Mouse (Mus musculus): ENCODE measurements around the gene Tbc1d22b. TPM values are rescaled to one million over a fixed set of nuclear protein-coding genes. Genes with fewer than 3 reads are reported as not detected.

Tbc1d22b gene
- polyA plus RNA-seq, 1 experiment: 36.5 TPM

DNA sequence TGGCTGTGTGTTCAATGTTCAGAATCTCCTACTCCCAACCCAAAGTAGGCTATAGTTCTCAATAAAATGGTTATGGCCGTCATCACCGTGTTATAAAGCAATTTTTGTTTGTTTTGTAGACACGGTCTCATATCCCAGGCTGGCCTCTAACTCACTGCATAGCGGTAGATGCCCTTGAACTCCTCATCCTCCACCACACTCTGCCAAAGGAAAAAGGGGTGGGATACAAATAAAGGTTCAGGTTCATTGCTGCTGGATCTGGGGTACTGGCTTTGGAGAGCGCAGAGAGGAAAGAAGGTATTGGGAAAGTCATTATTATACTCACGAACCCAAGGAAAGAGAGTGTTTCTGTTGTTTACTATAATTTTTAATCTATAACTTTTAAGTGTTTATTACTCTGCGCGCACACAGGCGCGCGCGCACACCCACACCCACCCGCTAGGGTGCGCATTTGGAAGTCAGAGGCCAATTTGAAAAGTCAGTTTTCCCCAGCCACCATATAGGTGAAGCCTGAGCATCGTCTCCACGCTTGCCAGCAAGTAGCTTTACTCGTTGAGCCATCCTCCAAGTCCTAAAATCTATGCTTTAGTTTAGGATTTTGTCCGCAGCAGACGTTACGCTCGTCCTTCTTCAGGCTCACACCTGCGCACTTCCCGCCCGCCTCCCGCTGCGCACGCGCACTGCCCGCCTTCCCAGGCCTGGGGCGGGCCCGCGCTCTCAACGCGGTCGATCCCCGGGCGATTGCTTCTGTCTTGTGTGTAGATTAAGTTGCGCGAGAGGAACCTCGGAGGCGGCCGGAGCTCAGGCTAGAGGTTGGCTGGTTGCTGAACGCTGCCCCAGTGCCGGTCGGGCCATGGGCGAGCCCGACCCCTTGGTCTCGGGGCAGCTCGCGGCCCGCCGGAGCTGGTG lies 64.8 kb downstream of the Tbc1d22b start, which contains the start of the genes Rnf8 and Gm28043:
Gene Rnf8 (plus strand): TSS at position 676 of the 909 bp plus-strand sequence.
Gene Gm28043 (plus strand): TSS at position 762 of the 909 bp plus-strand sequence.
- Histone ChIP-seq H3K4me3 (ENCODE audit: insufficient read depth, low read length) (peak within 1 kb of the TSS; percentile 61), H3K4me1 (ENCODE audit: control insufficient read depth, insufficient read depth, low read length) (peaks cover 13% of the 10 kb centered on the region), H3K27ac (ENCODE audit: insufficient read depth, low read length) (0 out of 2 replicates have a peak within 1 kb of the TSS, but pooled peaks have one; percentile 46)
- TF ChIP-seq CTCF (IDR thresholded peaks at IDR 0.05; ENCODE audit: extremely low read depth, insufficient read depth, low read length): peak; percentile 43; the same call in 1 of the 2 replicates
- peak; percentile 76 for TF ChIP-seq POLR2A (IDR thresholded peaks at IDR 0.05; ENCODE audit: extremely low read depth, insufficient read depth, low read length)

DNA sequence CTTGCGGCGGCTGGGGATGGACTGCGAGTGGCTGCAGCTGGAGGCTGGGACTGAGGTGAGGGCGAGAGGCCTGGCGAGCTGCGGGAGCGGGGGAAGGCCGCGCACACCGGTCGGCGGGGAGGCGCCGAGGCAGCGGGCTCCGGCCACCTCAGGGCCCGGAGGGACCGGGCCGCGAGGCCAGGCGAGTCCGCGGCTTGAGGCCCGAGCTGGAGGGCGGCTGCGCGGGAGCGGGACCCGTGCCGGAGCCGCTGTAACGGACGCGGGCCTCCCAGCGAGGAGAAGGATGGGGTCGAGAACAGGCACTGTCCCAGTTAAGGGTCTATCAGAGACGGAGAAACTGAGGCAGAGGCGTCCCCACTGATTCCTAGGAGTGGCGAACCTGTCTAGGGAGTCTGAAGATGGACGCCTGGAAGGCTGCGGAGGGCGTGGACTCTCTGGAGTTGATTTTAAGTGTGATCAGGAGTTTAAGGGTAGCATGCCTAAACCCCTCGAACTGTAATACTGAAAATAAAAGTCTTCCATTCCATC lies 65.5 kb downstream of the Tbc1d22b start:
- H3K27ac ChIP-seq (ENCODE audit: insufficient read depth, low read length): 0 out of 2 replicates have a peak overlapping the region, but pooled peaks have one; percentile 46
- H3K4me3 ChIP-seq (ENCODE audit: insufficient read depth, low read length): peak overlapping the region; percentile 61
- no peak for TF ChIP-seq CTCF (IDR thresholded peaks at IDR 0.05; ENCODE audit: extremely low read depth, insufficient read depth, low read length)
- TF ChIP-seq POLR2A (IDR thresholded peaks at IDR 0.05; ENCODE audit: extremely low read depth, insufficient read depth, low read length): no peak
- H3K4me1 ChIP-seq (ENCODE audit: control insufficient read depth, insufficient read depth, low read length): peaks cover 13% of the 10 kb centered on the region

DNA sequence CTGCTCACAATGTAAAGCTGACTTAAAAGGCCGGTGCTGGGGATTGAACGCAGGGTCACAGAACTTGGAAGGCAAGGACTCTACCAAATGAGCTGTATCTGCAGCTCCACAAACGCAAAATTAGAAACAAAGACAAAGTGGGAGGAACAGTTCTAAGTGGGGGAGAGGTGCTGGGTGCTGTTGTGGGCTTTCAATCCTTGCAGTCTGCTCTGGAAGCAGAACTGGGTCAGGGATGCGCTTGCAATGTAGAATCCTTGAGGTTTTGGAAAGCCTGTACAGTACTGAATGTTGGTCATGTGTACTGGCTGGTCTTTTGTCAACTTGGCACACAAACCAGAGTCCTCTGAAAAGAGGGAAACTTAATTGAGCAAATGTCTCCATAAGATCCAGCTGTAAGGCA lies 66.0 kb downstream of the Tbc1d22b start:
- H3K27ac ChIP-seq (ENCODE audit: insufficient read depth, low read length): no peak overlapping the region
- TF ChIP-seq CTCF (IDR thresholded peaks at IDR 0.05; ENCODE audit: extremely low read depth, insufficient read depth, low read length) (no peak), POLR2A (IDR thresholded peaks at IDR 0.05; ENCODE audit: extremely low read depth, insufficient read depth, low read length) (no peak)
- peak overlapping the region; percentile 61 for H3K4me3 ChIP-seq (ENCODE audit: insufficient read depth, low read length)
- peaks cover 13% of the 10 kb centered on the region for H3K4me1 ChIP-seq (ENCODE audit: control insufficient read depth, insufficient read depth, low read length)

DNA sequence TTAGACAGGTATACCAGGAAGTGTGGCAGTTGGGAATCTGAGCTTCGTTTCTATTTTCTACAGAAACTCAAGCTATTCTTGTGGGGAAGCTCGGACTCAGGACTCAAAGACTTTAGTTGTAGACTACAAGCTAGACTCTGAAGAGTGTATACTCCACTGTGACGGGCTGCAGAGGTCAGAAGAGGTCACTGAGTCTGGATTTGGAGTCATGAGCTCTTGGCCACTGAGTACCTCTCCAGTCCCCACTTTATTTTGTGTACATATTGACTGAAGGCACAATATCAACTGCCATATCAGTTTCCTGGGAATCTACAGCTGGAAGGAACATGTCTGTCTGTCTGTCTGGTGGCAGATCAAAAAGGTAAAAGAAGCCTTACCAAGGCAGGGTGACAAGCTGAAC lies 69.6 kb downstream of the Tbc1d22b start:
- Histone ChIP-seq H3K4me1 (ENCODE audit: control insufficient read depth, insufficient read depth, low read length) (peaks cover 17% of the 10 kb centered on the region), H3K4me3 (ENCODE audit: insufficient read depth, low read length) (no peak overlapping the region), H3K27ac (ENCODE audit: insufficient read depth, low read length) (no peak overlapping the region)
- no peak for TF ChIP-seq POLR2A (IDR thresholded peaks at IDR 0.05; ENCODE audit: extremely low read depth, insufficient read depth, low read length)

DNA sequence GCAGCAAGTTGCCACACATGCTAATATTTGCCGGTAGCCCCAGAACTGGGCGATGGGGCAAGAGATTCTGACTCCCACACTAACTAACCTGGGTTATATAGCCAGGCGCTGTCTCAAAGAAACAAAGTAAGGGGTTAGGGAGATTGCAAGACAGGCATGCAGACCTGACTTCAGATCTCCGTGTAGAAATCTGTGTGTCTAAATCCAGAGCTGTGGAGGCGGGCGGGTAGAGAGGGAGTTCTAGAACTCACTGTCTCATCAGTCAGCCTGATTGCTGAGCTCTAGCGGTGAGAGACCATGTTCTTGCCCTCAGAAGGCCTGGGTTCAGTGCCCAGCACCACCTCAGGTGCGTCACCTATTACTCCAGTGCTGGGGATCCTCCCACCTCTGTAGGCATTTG lies 73.9 kb downstream of the Tbc1d22b start:
- TF ChIP-seq POLR2A (IDR thresholded peaks at IDR 0.05; ENCODE audit: extremely low read depth, insufficient read depth, low read length): no peak
- no peak for TF ChIP-seq CTCF (IDR thresholded peaks at IDR 0.05; ENCODE audit: extremely low read depth, insufficient read depth, low read length)
- H3K4me1 ChIP-seq (ENCODE audit: control insufficient read depth, insufficient read depth, low read length): peaks cover 4% of the 10 kb centered on the region; the same call in 1 of the 2 replicates

DNA sequence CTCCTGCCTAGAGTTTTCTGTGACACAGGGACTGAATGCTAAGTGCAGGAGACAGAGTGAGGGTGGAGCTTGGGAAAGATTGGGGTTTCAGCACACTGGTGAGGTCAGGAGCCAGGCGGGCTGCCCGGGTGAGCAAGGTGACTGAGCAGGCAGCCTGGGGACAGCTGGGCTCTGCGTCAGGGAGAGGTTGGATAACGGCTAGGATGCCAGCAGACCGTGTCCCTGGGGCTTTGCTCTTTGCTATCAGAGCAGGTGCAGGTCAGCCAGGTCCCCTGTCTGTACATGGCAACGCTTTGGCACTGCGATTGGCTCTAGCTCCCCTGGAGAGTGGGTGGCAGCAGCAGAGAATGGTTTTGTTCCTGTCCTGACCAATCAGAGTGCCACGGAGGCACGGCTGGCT lies 77.7 kb downstream of the Tbc1d22b start:
- Histone ChIP-seq H3K4me1 (ENCODE audit: control insufficient read depth, insufficient read depth, low read length) (peaks cover 4% of the 10 kb centered on the region; the same call in 1 of the 2 replicates), H3K4me3 (ENCODE audit: insufficient read depth, low read length) (no peak overlapping the region), H3K27ac (ENCODE audit: insufficient read depth, low read length) (no peak overlapping the region)
- TF ChIP-seq POLR2A (IDR thresholded peaks at IDR 0.05; ENCODE audit: extremely low read depth, insufficient read depth, low read length) (no peak), CTCF (IDR thresholded peaks at IDR 0.05; ENCODE audit: extremely low read depth, insufficient read depth, low read length) (no peak)

More for the DNA sequence above, 73.9 kb downstream of the Tbc1d22b start:
- no peak overlapping the region for H3K27ac ChIP-seq (ENCODE audit: insufficient read depth, low read length)
- no peak overlapping the region for H3K4me3 ChIP-seq (ENCODE audit: insufficient read depth, low read length)

DNA sequence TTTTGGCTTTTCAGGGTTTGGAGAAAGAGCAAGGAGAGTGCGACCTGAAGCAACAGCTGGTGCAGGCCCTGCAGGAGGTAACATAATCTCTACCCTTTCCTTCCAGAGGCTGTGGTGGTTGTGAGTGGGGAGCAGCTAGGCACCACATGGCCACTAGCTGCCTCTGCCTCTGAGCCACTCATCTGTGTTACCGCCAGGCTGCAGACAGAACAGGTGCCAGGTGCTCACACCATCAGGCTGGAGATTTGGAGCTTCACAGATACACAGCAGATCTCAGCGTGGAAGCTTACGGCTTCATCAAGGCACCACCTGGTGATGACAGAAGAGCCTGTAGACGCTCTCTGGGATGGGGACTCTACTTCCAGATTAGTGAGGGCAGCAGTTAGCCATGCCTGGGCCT lies 79.4 kb downstream of the Tbc1d22b start:
- TF ChIP-seq CTCF (IDR thresholded peaks at IDR 0.05; ENCODE audit: extremely low read depth, insufficient read depth, low read length) (no peak), POLR2A (IDR thresholded peaks at IDR 0.05; ENCODE audit: extremely low read depth, insufficient read depth, low read length) (no peak)
- Histone ChIP-seq H3K4me3 (ENCODE audit: insufficient read depth, low read length) (no peak overlapping the region), H3K27ac (ENCODE audit: insufficient read depth, low read length) (no peak overlapping the region), H3K4me1 (ENCODE audit: control insufficient read depth, insufficient read depth, low read length) (no peaks in the 10 kb centered on the region)

DNA sequence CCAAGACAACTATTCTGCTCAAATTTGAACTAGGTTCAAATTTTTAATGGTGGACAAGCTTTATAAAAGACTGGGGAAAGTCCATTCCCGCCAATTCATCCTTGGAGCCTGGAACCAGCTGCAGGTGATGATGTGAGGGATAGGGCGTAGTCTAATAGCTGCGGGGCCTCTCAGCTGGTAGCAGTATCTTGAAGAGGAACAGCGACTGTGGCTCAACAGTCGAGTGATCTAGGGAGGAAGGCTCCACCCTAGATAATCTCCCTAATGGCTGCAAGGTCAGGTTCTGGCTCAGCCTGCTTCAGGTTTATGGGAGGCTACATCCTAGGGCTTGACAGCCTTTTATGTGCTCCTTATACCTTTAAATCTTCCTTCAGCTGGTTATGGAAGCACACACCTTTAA lies 80.0 kb downstream of the Tbc1d22b start:
- no peak overlapping the region for H3K4me3 ChIP-seq (ENCODE audit: insufficient read depth, low read length)
- no peak overlapping the region for H3K27ac ChIP-seq (ENCODE audit: insufficient read depth, low read length)
- no peaks in the 10 kb centered on the region for H3K4me1 ChIP-seq (ENCODE audit: control insufficient read depth, insufficient read depth, low read length)
- TF ChIP-seq CTCF (IDR thresholded peaks at IDR 0.05; ENCODE audit: extremely low read depth, insufficient read depth, low read length): no peak
- no peak for TF ChIP-seq POLR2A (IDR thresholded peaks at IDR 0.05; ENCODE audit: extremely low read depth, insufficient read depth, low read length)

DNA sequence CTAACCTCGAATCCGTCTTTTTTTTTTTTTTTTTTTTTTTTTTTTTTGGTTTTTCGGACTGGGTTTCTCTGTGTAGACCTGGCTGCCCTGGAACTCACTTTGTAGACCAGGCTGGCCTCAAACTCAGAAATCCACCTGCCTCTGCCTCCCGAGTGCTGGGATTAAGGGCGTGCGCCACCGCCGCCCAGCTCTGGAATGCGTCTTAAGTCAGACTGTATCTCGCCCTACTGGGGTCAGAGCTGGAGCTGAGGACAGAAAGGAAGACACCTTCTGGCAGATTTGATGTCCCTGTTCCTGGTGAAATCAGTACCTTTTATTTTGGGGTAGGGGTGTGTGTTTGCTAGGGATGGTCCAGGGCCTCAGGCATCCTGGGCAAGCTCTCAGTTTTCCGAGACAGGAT lies 82.7 kb downstream of the Tbc1d22b start:
- H3K4me1 ChIP-seq (ENCODE audit: control insufficient read depth, insufficient read depth, low read length): peaks cover 1% of the 10 kb centered on the region; the same call in 1 of the 2 replicates
- no peak overlapping the region for H3K4me3 ChIP-seq (ENCODE audit: insufficient read depth, low read length)
- TF ChIP-seq CTCF (IDR thresholded peaks at IDR 0.05; ENCODE audit: extremely low read depth, insufficient read depth, low read length): no peak
- no peak for TF ChIP-seq POLR2A (IDR thresholded peaks at IDR 0.05; ENCODE audit: extremely low read depth, insufficient read depth, low read length)
- no peak overlapping the region for H3K27ac ChIP-seq (ENCODE audit: insufficient read depth, low read length)

Measured in cortical plate, adult 2 months (tissue).